Mouse (Mus musculus): ENCODE results near the gene Sp100.

DNA sequence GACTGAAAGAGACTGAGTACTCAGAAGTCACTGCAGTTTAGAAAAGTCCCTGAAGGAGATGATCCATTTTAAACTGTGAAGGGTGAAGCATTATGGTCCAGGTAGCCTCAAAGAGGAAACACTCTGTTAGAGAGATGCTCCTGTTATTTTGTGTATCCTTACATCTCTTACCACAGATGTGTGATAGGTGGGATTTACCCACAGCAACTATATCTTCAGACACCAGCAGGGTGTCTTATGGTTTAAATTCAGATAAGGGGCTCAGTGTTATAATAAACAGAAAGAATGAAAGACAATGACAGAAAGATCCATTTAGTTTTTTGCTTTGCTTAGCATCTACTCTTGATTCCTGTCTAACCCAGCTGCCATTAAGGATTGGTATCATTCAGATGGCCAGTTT lies 14.5 kb downstream of the Sp100 start:
- TF ChIP-seq CTCF (IDR thresholded peaks at IDR 0.05) (no peak), POLR2A (IDR thresholded peaks at IDR 0.05; ENCODE audit: insufficient read depth, low read depth, low read length) (no peak)
